Mouse (Mus musculus) G1E (cell line): ENCODE results near the gene Adamts12.

Experiments used
- CTCF ChIP-seq: IDR thresholded peaks from 2 replicates; pipeline ENCODE4 v1.5.1; 2012; ENCODE audit warnings: low read depth, low read length, inconsistent platforms, mixed read lengths
- GATA1 ChIP-seq: IDR thresholded peaks from 2 replicates; pipeline ENCODE4 v1.6.1; 2012; ENCODE audit warnings: borderline replicate concordance, low read length, inconsistent platforms, mixed read lengths
- POLR2AphosphoS5 ChIP-seq: IDR thresholded peaks from 2 replicates; pipeline ENCODE4 v1.6.1; 2012; ENCODE audit warnings: low read depth, low read length, inconsistent platforms; ENCODE audit not compliant: insufficient replicate concordance
- TAL1 ChIP-seq: conservative IDR thresholded peaks from 2 replicates; pipeline ENCODE4 v1.6.1; 2012; ENCODE audit warnings: low read depth, low read length, inconsistent platforms, mixed read lengths

DNA sequence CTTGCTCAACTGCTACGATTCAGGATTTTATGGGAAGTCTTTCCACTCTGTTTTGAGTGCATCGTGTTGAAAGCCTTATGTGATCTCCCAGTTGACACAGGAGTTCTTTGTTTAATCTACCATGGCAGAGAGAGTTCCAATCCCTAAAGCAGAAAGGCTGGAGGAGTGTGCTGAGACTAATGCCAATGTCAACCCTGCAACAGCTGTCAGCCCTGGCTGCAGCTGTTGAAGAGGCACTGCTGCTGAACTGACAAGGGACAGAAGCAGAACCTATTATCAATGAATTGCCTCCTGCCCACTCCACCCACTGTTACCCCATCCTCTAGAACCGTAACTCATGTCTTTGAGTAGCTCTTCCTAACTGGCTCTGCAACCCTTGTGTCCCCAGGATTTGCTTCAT, 101.3 kb downstream of the Adamts12 start:
- TF ChIP-seq CTCF, result no peak
- TF ChIP-seq TAL1, result no peak
- no peak for TF ChIP-seq GATA1
- TF ChIP-seq POLR2AphosphoS5, result no peak
